Mouse (Mus musculus) ovary, postnatal 14 days (tissue): ENCODE data around the gene Slc9b1.

Experiments
- DNase-seq: peaks from one replicate; pipeline ENCODE4 v3.0.0; 2022; ENCODE audit warnings: low spot score

Slc9b1 gene

GRCm38 (mm10) chr3:135438531-135438912, 90.7 kb downstream of the Slc9b1 start:
- DNase-seq, result peak; percentile 97

DNA sequence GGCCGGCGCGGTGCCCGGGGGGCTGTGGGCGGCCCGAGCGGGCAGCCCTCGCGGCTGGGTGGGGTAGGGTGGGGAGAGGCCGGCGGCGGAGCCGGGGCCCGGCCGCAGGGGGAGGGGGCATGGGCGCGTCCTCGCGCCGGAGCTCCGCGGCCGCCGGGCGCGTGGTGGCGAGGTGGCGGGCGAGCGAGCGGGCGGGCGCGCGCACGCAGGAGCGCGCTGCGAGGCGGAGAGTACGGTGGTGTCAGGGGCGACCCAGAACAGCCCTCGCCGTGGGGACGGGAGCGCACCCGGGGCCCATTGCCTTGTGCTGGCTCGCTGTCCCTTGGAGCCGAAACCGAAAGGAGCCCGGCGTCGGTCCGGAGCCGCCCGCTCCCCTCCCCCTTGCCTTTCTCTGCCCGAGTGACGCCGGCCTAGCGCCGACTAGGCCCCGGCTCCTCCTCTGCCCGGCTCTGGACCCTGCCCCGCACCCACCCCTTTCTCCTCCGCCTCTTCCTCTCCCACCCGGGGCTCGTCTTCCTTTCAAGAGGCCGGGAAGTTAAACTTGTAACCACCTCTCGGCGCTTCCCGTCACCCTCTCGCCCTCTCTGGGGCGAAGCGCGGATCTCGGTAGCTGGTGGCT, 91.2 kb downstream of the Slc9b1 start:
- peak; percentile 63 for DNase-seq

DNA sequence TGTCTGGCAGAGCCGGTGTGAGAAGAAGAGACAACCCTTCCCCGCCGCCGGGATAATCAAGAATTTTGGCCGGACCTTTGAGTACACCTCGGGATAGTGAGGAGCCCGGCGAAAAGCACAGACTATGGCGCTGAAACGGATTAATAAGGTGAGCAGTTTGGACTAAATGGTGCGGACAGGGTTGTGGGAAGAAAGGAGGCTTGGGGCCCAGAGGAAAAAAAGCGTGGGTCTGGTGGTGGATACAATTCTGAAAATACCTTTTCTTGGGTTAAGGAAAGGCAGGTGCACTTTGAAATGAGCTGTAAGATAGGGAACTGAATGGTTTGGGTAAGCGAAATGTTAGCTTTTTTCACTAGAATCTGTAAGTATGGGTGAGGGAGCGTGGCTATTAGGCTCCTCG, 91.8 kb downstream of the Slc9b1 start:
- no peak for DNase-seq

DNA sequence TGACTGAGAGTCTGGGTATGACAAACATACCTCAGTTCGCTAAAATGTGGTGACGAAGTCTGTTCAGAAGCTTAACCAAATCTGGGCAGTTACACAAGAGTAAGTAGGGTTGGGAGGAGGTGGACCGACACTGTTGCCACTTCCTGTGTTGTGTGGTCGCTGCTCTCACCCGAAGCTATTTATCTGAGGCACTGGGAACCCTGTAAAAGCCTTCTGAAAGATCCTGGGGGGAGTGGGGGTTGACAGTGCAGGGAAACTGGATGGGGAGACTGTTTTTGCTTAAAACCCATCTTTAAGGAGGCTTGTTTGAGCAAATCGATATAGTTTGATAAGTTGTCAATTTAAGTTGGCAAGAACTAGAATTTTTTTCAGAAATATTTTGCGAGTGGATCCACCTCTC, 92.4 kb downstream of the Slc9b1 start:
- no peak for DNase-seq

DNA sequence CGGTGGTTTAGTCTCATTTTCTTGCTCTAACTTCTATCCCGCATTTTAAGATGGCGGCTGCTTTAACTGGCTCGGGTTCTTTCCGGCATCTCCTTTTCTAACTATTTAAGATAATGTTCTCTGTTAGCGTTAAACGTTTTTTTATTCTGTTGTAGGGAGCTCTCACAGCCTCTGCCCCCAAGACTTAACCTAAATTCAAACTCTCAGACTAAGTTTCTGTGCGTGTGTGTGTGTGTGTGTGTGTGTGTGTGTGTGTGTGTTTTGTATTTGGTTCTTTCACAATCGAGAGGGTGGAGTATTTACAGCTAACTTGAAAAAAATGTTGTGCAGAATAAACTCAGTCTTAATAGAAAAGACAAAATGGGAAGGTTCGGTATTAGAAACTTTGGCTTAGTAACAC, 92.8 kb downstream of the Slc9b1 start:
- no peak for DNase-seq

DNA sequence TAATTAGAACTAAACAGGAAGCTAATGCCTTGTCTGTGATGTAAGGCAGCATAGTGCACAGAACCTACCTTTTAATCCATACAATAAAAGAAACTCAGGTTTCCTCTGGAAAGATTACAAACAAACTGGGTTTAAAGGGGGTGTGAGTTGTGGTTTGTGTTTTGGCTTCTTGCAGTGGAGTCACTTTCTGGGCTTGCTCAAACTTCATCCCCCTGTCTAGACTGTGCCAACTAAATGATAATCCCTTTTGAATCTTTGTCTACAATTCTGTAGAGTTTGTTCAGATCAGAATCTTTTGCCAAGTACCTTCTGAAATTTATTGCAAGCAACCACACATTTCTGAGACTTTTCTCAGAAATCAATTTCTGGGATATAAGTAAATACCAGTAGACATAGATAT, 97.1 kb downstream of the Slc9b1 start:
- no peak for DNase-seq
